Mouse (Mus musculus) embryonic facial prominence, embryonic 10.5 days (tissue): ENCODE results near the gene Cldn34c3. TPM values are rescaled to one million over a fixed set of nuclear protein-coding genes. Genes with fewer than 3 reads are reported as not detected.
"Not testable (repeated sequence)": the region's sequence is repeated elsewhere in the genome, so short reads cannot be mapped to it uniquely, and the experiment has no call there.

Experiments
- DNase-seq: peaks from one replicate; pipeline ENCODE4 v3.0.0-alpha.2; 2017; ENCODE audit warnings: low spot score
- H3K27ac ChIP-seq: fragments of 300-500 bp; sonication (generic); replicated peaks from 2 replicates; pipeline ENCODE4 v1.5.1; 2016; ENCODE audit warnings: mild to moderate bottlenecking
- H3K27me3 ChIP-seq: fragments of 300-500 bp; sonication (generic); replicated peaks from 2 replicates; pipeline ENCODE4 v1.6.1; 2016; ENCODE audit warnings: low read depth, mild to moderate bottlenecking; ENCODE audit not compliant: poor library complexity, severe bottlenecking
- H3K36me3 ChIP-seq: fragments of 300-500 bp; sonication (generic); replicated peaks from 2 replicates; pipeline ENCODE4 v1.6.1; 2016; ENCODE audit warnings: mild to moderate bottlenecking, moderate library complexity
- H3K4me1 ChIP-seq: fragments of 300-500 bp; sonication (generic); 2 replicates; pipeline ENCODE4 v1.6.1; 2016
- H3K4me3 ChIP-seq: fragments of 300-500 bp; sonication (generic); 2 replicates; pipeline ENCODE4 v1.5.1; 2016; ENCODE audit warnings: mild to moderate bottlenecking, moderate library complexity
- H3K9me3 ChIP-seq: fragments of 300-500 bp; sonication (generic); 2 replicates; pipeline ENCODE4 v1.6.1; 2016; ENCODE audit warnings: mild to moderate bottlenecking
- polyA plus RNA-seq: library from polyadenylated mRNA; unstranded; fragments of >200 nt; fragmentation: Nextera tagmentation; extraction: Ambion mirVana; gene quantifications from 2 replicates; pipeline ENCODE4 v1.2.1, GENCODE M21; 2016

The Cldn34c3 gene
- polyA plus RNA-seq, result not detected in 2 replicates

- H3K4me3 ChIP-seq, H3K27me3 ChIP-seq, H3K9me3 ChIP-seq, H3K27ac ChIP-seq, H3K4me1 ChIP-seq, H3K36me3 ChIP-seq, DNase-seq: not testable (repeated sequence)
These were observed at the start of gene Cldn34c3 for GRCm38 (mm10) chrX:123793365-123793764. Gene Cldn34c3 (plus strand): TSS chrX:123793665.

Other genes starting within 250 kb of the Cldn34c3 start
- not detected in 2 replicates for gene Cldn34c2, start 212.0 kb upstream of the Cldn34c3 start, polyA plus RNA-seq
- not detected in 2 replicates for gene Gm17467, start 88.9 kb upstream of the Cldn34c3 start, polyA plus RNA-seq